Mouse (Mus musculus): ENCODE results near the gene Soat1.

GRCm38 (mm10) chr1:156454384-156454783, 19.7 kb downstream of the Soat1 start:
- TF ChIP-seq GATA1 (IDR thresholded peaks at IDR 0.05; ENCODE audit: borderline replicate concordance, low read length) (no peak), FLI1 (IDR thresholded peaks at IDR 0.05; ENCODE audit: low read length) (no peak)
